Mouse (Mus musculus): ENCODE results near the gene Ube2d1.

DNA sequence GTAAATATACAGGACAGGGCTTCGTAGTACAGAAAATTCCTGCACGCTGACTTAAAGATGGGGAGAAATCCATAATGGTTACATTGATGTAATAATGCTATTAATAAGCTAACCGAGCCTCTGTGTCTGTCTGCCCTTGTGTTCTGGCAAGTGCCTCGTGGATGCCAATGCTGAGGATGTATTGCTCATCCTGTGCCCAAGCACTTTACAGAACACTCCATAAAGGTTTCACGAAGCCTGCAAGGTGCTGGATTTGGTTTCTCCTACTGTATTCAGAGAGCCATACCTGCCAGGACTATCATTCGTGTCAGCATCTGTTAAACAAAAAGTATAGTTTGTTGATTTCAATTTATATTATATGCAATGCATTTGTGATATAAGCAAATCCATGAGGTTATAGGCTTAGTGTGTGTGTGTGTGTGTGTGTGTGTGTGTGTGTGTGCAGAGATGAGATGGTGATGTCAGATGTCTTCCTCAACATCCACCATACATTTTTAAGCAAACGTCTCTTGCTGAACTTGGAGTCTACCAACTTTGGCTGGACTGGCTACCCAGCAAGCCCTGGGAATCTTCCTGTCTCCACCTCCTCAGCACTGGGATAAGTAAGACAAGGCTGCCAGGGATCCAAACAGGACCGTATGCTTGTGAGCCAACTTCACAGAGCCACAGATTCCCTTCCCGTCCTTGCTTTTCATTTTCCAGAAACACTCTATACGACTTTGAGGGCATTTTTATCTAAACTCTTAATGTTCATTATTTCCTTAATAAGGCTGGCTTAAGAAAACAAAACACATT is 35.8 kb downstream of the Ube2d1 start:
- TF ChIP-seq POLR2A (IDR thresholded peaks at IDR 0.05; ENCODE audit: control insufficient read depth, low read depth, low read length) (no peak), CTCF (IDR thresholded peaks at IDR 0.05; ENCODE audit: control insufficient read depth, insufficient read depth, insufficient replicate concordance, low read depth, low read length) (no peak)
